Mouse (Mus musculus): Measurements from ENCODE around the gene Irf4.

The Irf4 gene

GRCm38 (mm10) chr13:30802336-30802955 lies 53.4 kb downstream of the Irf4 start:
- DNase-seq (ENCODE audit: low spot score), result no peak

GRCm38 (mm10) chr13:30809240-30809639 lies 60.2 kb downstream of the Irf4 start:
- DNase-seq (ENCODE audit: low spot score), result no peak

- DNase-seq (ENCODE audit: low spot score), result no peak
Observed at GRCm38 (mm10) chr13:30813464-30813863, 64.4 kb downstream of the Irf4 start.

GRCm38 (mm10) chr13:30814256-30814655 lies 65.2 kb downstream of the Irf4 start:
- no peak for DNase-seq (ENCODE audit: low spot score)
